Mouse (Mus musculus): ENCODE measurements at regions not wholly inside any gene's neighbourhood (a gene's known extent, or its start where the extent isn't known, plus 50 kb on each side); places are given as distances from the start of the nearest gene placed in this dataset.
"Not testable (repeated sequence)": the region's sequence is repeated elsewhere in the genome, so short reads cannot be mapped to it uniquely, and the experiment has no call there.

DNA sequence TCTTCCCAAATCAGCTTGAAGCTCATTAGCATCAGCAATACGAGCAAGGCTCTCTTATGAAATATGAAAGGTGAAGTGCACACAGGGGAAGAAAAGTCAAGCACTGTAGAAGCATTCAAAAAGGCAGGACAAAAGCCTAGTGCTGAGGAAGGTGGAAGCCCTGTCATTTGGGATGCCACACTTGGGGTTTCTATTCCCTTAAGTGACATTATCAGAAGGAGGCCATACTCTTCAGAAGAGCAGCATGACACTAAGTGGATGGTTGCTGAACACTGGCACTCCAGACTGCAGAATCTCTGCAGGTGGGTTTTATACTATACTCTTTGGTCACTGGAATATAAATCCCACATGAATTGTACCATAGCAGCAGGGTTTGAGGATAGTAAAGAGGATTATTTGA lies 120.4 kb upstream of the Pcsk1 start:
- Histone ChIP-seq H3K36me3 (replicated peaks; ENCODE audit: control insufficient read depth, insufficient read depth) (no peaks in the 10 kb centered on the region), H3K4me1 (replicated peaks; ENCODE audit: control insufficient read depth, insufficient read depth, low read length) (no peaks in the 10 kb centered on the region), H3K4me3 (replicated peaks; ENCODE audit: low read length) (no peak overlapping the region), H3K27me3 (ENCODE audit: control insufficient read depth, insufficient read depth, low read length) (no peaks in the 10 kb centered on the region), H3K9ac (no peak overlapping the region), H3K9me3 (ENCODE audit: control insufficient read depth, low read length) (no peaks in the 10 kb centered on the region), H3K4me2 (replicated peaks) (no peak overlapping the region), H3K27ac (no peak overlapping the region)
- DNase-seq (ENCODE audit: low spot score) (no peak), ATAC-seq (ENCODE audit: low FRiP score) (no peak)
- WGBS = 68% methylated on average over 1 of the region's 1 CpGs

DNA sequence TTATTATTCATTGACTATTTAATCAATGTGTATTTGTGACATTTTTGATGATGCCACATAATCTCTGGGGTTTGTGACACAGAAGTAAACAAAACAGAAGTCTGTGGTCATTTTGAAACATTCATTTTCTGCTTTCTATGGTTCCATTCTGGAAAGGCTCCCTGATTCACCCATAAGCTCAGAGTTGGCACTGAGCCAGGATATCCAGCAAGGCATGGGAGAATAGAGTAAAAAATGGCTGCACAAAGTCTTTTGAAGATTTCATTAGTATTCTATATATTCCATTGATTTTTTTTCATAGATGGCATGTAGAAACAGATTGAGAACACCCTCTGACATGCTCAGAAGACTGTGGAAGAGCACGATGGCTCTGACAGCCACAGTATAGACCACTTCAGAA lies 133.8 kb upstream of the Pcsk1 start:
- Histone ChIP-seq H3K9ac (no peak overlapping the region), H3K4me3 (replicated peaks; ENCODE audit: low read length) (no peak overlapping the region), H3K9me3 (ENCODE audit: control insufficient read depth, low read length) (no peaks in the 10 kb centered on the region), H3K27me3 (ENCODE audit: control insufficient read depth, insufficient read depth, low read length) (no peaks in the 10 kb centered on the region), H3K36me3 (replicated peaks; ENCODE audit: control insufficient read depth, insufficient read depth) (no peaks in the 10 kb centered on the region), H3K4me1 (replicated peaks; ENCODE audit: control insufficient read depth, insufficient read depth, low read length) (no peaks in the 10 kb centered on the region), H3K27ac (no peak overlapping the region), H3K4me2 (replicated peaks) (no peak overlapping the region)
- ATAC-seq (ENCODE audit: low FRiP score) = no peak
- 69% methylated on average over 1 of the region's 1 CpGs for WGBS
- DNase-seq (ENCODE audit: low spot score) = no peak

DNA sequence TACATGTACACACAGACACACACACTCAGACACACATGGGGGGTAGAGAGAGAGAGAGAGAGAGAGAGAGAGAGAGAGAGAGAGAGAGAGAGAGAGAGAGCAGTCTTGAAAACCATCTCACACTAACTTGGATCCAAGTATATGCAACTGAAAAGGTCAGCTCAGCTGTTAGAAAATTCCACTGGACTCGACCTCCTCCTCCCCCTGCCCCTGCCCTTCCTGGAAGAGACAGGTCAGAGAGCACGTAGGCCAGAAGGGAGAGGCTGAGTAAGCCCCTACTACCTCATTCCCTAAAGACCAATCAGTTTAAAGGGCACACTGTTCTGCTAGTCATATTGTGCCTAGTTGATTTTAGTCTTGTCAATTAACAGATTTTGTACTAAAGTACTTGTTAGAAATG lies 105.0 kb upstream of the Cast start:
- H3K4me3 ChIP-seq (replicated peaks; ENCODE audit: low read length); H3K4me2 ChIP-seq (replicated peaks); H3K36me3 ChIP-seq (replicated peaks; ENCODE audit: control insufficient read depth, insufficient read depth); H3K9ac ChIP-seq; ATAC-seq (ENCODE audit: low FRiP score); H3K4me1 ChIP-seq (replicated peaks; ENCODE audit: control insufficient read depth, insufficient read depth, low read length); H3K27ac ChIP-seq; H3K9me3 ChIP-seq (ENCODE audit: control insufficient read depth, low read length); DNase-seq (ENCODE audit: low spot score); H3K27me3 ChIP-seq (ENCODE audit: control insufficient read depth, insufficient read depth, low read length): not testable (repeated sequence)
- WGBS = 33% methylated on average over 2 of the region's 2 CpGs

DNA sequence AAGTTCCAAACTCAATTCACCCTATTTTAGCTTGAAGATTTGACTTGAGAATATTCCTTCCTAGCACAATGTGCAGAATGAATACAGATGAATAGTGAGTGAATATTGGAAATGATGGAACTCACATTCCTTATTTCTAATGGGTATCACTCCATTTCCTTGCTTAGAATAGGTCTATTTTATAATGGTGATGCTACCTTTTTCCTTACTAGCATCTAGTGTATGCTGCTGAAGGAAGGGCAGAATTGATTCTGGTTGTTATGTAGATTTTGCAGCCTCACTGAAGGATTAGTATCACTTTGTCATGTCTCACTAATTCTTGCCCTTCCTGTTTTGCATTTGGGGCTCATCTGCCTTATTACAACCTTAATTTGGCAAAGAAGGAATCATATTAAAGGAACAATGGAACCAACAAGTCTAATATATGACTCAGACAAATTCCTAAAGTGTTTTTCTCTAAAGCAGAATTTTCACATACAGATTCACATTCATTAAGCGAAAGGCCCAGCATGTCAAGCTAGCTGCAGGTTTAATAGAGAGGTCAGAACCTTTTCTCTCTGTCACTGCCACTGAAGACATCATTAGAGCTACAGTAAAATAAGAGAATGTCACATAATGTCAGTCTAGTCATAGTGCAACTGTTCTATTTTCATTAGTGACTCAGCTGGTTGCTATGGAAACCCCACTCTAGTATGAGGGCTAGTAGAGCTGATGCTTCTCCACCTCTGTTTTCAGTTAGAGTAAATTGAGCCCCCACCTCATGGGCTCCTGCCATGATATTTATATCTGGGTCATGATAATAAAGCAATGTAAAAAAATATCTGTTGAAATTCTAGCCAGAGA lies 94.8 kb upstream of the Cast start:
- peak; percentile 80; the same call in 1 of the 2 replicates for ATAC-seq (ENCODE audit: low FRiP score)
- Histone ChIP-seq H3K27ac (no peak overlapping the region), H3K36me3 (replicated peaks; ENCODE audit: control insufficient read depth, insufficient read depth) (no peaks in the 10 kb centered on the region)

GRCm38 (mm10) chr13:74889859-74890469 lies 81.4 kb upstream of the Cast start:
- 85% methylated on average over 8 of the region's 8 CpGs for WGBS
- Histone ChIP-seq H3K4me1 (replicated peaks; ENCODE audit: control insufficient read depth, insufficient read depth, low read length) (no peaks in the 10 kb centered on the region), H3K27ac (no peak overlapping the region), H3K4me3 (replicated peaks; ENCODE audit: low read length) (no peak overlapping the region), H3K4me2 (replicated peaks) (no peak overlapping the region), H3K27me3 (ENCODE audit: control insufficient read depth, insufficient read depth, low read length) (no peaks in the 10 kb centered on the region), H3K36me3 (replicated peaks; ENCODE audit: control insufficient read depth, insufficient read depth) (no peaks in the 10 kb centered on the region), H3K9ac (no peak overlapping the region), H3K9me3 (ENCODE audit: control insufficient read depth, low read length) (no peaks in the 10 kb centered on the region)
- DNase-seq (ENCODE audit: low spot score) (no peak), ATAC-seq (ENCODE audit: low FRiP score) (no peak)

More for the DNA sequence above, 94.8 kb upstream of the Cast start:
- Histone ChIP-seq H3K4me3 (replicated peaks; ENCODE audit: low read length) (no peak overlapping the region), H3K27me3 (ENCODE audit: control insufficient read depth, insufficient read depth, low read length) (no peaks in the 10 kb centered on the region), H3K4me2 (replicated peaks) (no peak overlapping the region), H3K9me3 (ENCODE audit: control insufficient read depth, low read length) (no peaks in the 10 kb centered on the region), H3K9ac (no peak overlapping the region), H3K4me1 (replicated peaks; ENCODE audit: control insufficient read depth, insufficient read depth, low read length) (peaks cover 3% of the 10 kb centered on the region; the same call in 1 of the 2 replicates)
- peak; percentile 37 for DNase-seq (ENCODE audit: low spot score)
- WGBS = 76% methylated on average over 1 of the region's 1 CpGs

DNA sequence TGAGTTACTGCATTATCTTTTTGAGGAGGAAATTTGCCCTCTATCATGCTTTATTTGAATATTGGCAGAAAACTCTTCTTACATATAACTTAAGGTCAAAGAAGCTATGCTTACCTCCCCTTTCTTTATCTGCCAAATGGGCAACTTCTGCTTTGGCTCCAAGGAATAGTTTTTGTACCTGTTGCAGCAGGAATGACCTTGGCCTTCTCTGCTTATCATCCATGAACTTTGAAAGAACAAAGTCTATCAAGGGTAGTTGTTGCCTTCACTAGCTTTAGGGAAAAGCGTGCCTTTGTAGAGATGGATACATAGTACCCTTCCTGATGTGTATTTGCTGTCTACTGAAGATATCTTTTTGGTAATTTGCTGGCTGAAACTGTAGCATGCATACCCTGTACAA lies 59.1 kb upstream of the Cast start:
- Histone ChIP-seq H3K9ac (no peak overlapping the region), H3K36me3 (replicated peaks; ENCODE audit: control insufficient read depth, insufficient read depth) (no peaks in the 10 kb centered on the region), H3K4me3 (replicated peaks; ENCODE audit: low read length) (no peak overlapping the region), H3K4me1 (replicated peaks; ENCODE audit: control insufficient read depth, insufficient read depth, low read length) (no peaks in the 10 kb centered on the region), H3K9me3 (ENCODE audit: control insufficient read depth, low read length) (no peaks in the 10 kb centered on the region), H3K27ac (no peak overlapping the region), H3K27me3 (ENCODE audit: control insufficient read depth, insufficient read depth, low read length) (no peaks in the 10 kb centered on the region), H3K4me2 (replicated peaks) (no peak overlapping the region)
- ATAC-seq (ENCODE audit: low FRiP score) (no peak), DNase-seq (ENCODE audit: low spot score) (no peak)
- WGBS = 84% methylated on average over 1 of the region's 1 CpGs

- H3K27me3 ChIP-seq (ENCODE audit: control insufficient read depth, insufficient read depth, low read length) = no peaks in the 10 kb centered on the region
- H3K27ac ChIP-seq = no peak overlapping the region
- H3K36me3 ChIP-seq (replicated peaks; ENCODE audit: control insufficient read depth, insufficient read depth) = no peaks in the 10 kb centered on the region
- ATAC-seq (ENCODE audit: low FRiP score) (no peak), DNase-seq (ENCODE audit: low spot score) (no peak)
- WGBS = 80% methylated on average over 9 of the region's 9 CpGs
- no peak overlapping the region for H3K9ac ChIP-seq
- no peak overlapping the region for H3K4me3 ChIP-seq (replicated peaks; ENCODE audit: low read length)
- no peak overlapping the region for H3K4me2 ChIP-seq (replicated peaks)
- H3K9me3 ChIP-seq (ENCODE audit: control insufficient read depth, low read length) = no peaks in the 10 kb centered on the region
- no peaks in the 10 kb centered on the region for H3K4me1 ChIP-seq (replicated peaks; ENCODE audit: control insufficient read depth, insufficient read depth, low read length)
Measured at GRCm38 (mm10) chr13:74864000-74864399, 55.4 kb upstream of the Cast start.

DNA sequence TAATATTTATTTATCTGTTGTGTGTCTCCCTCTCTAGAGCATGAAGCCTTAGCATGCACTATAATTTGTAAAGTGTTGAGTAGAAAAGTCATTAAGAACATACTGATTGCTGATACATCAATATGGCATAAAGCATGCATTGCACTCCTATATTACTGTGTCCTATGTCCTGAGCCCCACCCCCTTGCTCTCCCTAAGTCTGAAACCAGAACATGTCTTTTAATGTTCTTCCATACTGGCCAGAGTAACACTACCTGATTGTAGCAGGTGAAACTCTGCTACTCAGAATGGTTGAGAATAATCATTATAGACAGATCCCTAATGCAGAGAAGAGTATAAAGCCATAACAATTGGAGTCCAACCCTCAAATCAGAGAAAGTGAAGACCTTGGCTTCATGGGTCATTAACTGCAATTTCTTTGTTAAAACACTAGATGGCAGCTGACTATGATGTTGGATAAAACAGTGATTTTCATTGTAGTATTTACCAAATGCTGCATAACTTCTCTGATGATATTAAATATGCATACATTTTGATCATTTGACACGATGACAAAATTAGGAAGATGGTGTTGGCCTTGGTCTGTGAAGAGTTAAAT lies 52.9 kb upstream of the Cast start:
- H3K4me3 ChIP-seq (replicated peaks; ENCODE audit: low read length) = no peak overlapping the region
- H3K4me1 ChIP-seq (replicated peaks; ENCODE audit: control insufficient read depth, insufficient read depth, low read length) = no peaks in the 10 kb centered on the region
- no peak overlapping the region for H3K4me2 ChIP-seq (replicated peaks)
- no peaks in the 10 kb centered on the region for H3K36me3 ChIP-seq (replicated peaks; ENCODE audit: control insufficient read depth, insufficient read depth)
- H3K27ac ChIP-seq = no peak overlapping the region
- H3K9ac ChIP-seq = no peak overlapping the region
- H3K27me3 ChIP-seq (ENCODE audit: control insufficient read depth, insufficient read depth, low read length) = no peaks in the 10 kb centered on the region
- no peaks in the 10 kb centered on the region for H3K9me3 ChIP-seq (ENCODE audit: control insufficient read depth, low read length)
- 2% methylated on average over 1 of the region's 1 CpGs for WGBS
- DNase-seq (ENCODE audit: low spot score) = peak; percentile 60
- ATAC-seq (ENCODE audit: low FRiP score) = no peak
